Mouse (Mus musculus): ENCODE measurements around the gene Gm49776.

- no peak for TF ChIP-seq CTCF (IDR thresholded peaks at IDR 0.05; ENCODE audit: borderline replicate concordance, insufficient read depth, low read length)
- TF ChIP-seq POLR2A (IDR thresholded peaks at IDR 0.05; ENCODE audit: low read depth, low read length): no peak
These were observed 43.3 kb downstream of the Gm49776 start for GRCm38 (mm10) chr16:18214858-18215257.

Measured in embryonic fibroblast, embryonic 13.5 days (primary cell).